Mouse (Mus musculus) CH12.LX (cell line): ENCODE measurements at regions not wholly inside any gene's neighbourhood (a gene's known extent, or its start where the extent isn't known, plus 50 kb on each side); places are given as distances from the start of the nearest gene placed in this dataset.
A peak's percentile ranks its signal among the peaks of the same experiment; 100 is the strongest.

Experiments
- DNase-seq: peaks from one replicate; pipeline ENCODE4 v3.0.0-alpha.2; 2013; ENCODE audit errors: extremely low read depth
- H3K27ac ChIP-seq: 2 replicates; pipeline ENCODE4 v1.5.1; 2012; ENCODE audit warnings: low read depth, mild to moderate bottlenecking, control low read depth, moderate library complexity; ENCODE audit not compliant: insufficient read depth
- H3K27me3 ChIP-seq: replicated peaks from 2 replicates; pipeline ENCODE3; 2012; ENCODE audit warnings: inconsistent platforms
- H3K36me3 ChIP-seq, 2 experiments: replicated peaks in 1 of 2; 2 replicates each; pipeline versions ENCODE3 to v1.6.1; 2012; ENCODE audit warnings: inconsistent platforms in 1 of 2, low read length in 1 of 2, mild to moderate bottlenecking in 1 of 2, mixed read lengths in 1 of 2, moderate library complexity in 1 of 2; ENCODE audit not compliant: control insufficient read depth in 1 of 2, insufficient read depth in 1 of 2
- H3K4me1 ChIP-seq, 2 experiments: 2 replicates each; pipeline ENCODE4 v1.6.1; 2012; ENCODE audit warnings: inconsistent platforms in 1 of 2, moderate library complexity in 1 of 2; ENCODE audit not compliant: insufficient read depth in 2 of 2, control insufficient read depth in 1 of 2
- H3K4me2 ChIP-seq: 2 replicates; pipeline ENCODE4 v1.6.1; 2012; ENCODE audit warnings: low read depth, mild to moderate bottlenecking, control low read depth; ENCODE audit not compliant: poor library complexity, insufficient read depth, severe bottlenecking
- H3K4me3 ChIP-seq, 3 experiments: fragments of 150-350 bp in 1 of 3; sonication (generic) in 1 of 3; replicated peaks in 1 of 3; 2 replicates each; pipeline versions ENCODE3 to v1.5.1; 2011 to 2012; ENCODE audit warnings: low read depth in 2 of 3, low read length in 2 of 3, mild to moderate bottlenecking in 2 of 3, moderate library complexity in 2 of 3, control low read depth in 1 of 3, improper control_type of control experiment in 1 of 3, inconsistent platforms in 1 of 3, mixed read lengths in 1 of 3; ENCODE audit not compliant: poor library complexity in 1 of 3
- H3K79me2 ChIP-seq: replicated peaks from 2 replicates; pipeline ENCODE4 v1.6.1; 2012; ENCODE audit warnings: mild to moderate bottlenecking, moderate library complexity; ENCODE audit not compliant: control insufficient read depth, poor library complexity, insufficient read depth, severe bottlenecking; ENCODE audit errors: extremely low read depth
- H3K9ac ChIP-seq: 2 replicates; pipeline ENCODE4 v1.6.1; 2012; ENCODE audit warnings: low read depth, mild to moderate bottlenecking, control low read depth, moderate library complexity; ENCODE audit not compliant: insufficient read depth
- H3K9me3 ChIP-seq: replicated peaks from 2 replicates; pipeline ENCODE3; 2012; ENCODE audit warnings: low read length, inconsistent platforms, mixed read lengths
- CHD1 ChIP-seq: IDR thresholded peaks from 2 replicates; pipeline ENCODE4 v1.6.1; 2012; ENCODE audit warnings: low read depth, low read length, improper control_type of control experiment, inconsistent platforms
- CTCF ChIP-seq, 2 experiments: IDR thresholded peaks in 1 of 2; conservative IDR thresholded peaks in 1 of 2; 2 replicates each; pipeline ENCODE4 v1.5.1; 2011 to 2012; ENCODE audit warnings: low read depth in 2 of 2, low read length in 2 of 2, improper control_type of control experiment in 1 of 2, inconsistent platforms in 1 of 2, mild to moderate bottlenecking in 1 of 2, moderate library complexity in 1 of 2
- ELF1 ChIP-seq: IDR thresholded peaks from 2 replicates; pipeline ENCODE4 v1.6.1; 2014; ENCODE audit warnings: low read depth, mild to moderate bottlenecking, inconsistent platforms, low read length, improper control_type of control experiment
- EP300 ChIP-seq: IDR thresholded peaks from 2 replicates; pipeline ENCODE4 v1.6.1; 2011; ENCODE audit warnings: low read length, improper control_type of control experiment
- ETS1 ChIP-seq: conservative IDR thresholded peaks from 2 replicates; pipeline ENCODE4 v1.6.1; 2012; ENCODE audit warnings: low read depth, mild to moderate bottlenecking, inconsistent platforms, low read length, improper control_type of control experiment, moderate library complexity
- IRF4 ChIP-seq: IDR thresholded peaks from 2 replicates; pipeline ENCODE4 v1.6.1; 2014; ENCODE audit warnings: low read depth, mild to moderate bottlenecking, inconsistent platforms, low read length, improper control_type of control experiment
- JUN ChIP-seq: IDR thresholded peaks from 2 replicates; pipeline ENCODE4 v1.6.1; 2011; ENCODE audit warnings: low read depth, mild to moderate bottlenecking, low read length, improper control_type of control experiment, moderate library complexity; ENCODE audit not compliant: insufficient read depth
- JUND ChIP-seq: conservative IDR thresholded peaks from 2 replicates; pipeline ENCODE4 v1.6.1; 2011; ENCODE audit warnings: low read depth, low read length, improper control_type of control experiment
- KAT2A ChIP-seq: IDR thresholded peaks from 2 replicates; pipeline ENCODE4 v1.6.1; 2012; ENCODE audit warnings: low read length, improper control_type of control experiment, inconsistent platforms; ENCODE audit not compliant: insufficient replicate concordance
- MAX ChIP-seq: IDR thresholded peaks from 2 replicates; pipeline ENCODE4 v1.6.1; 2011; ENCODE audit warnings: low read length, improper control_type of control experiment
- MEF2A ChIP-seq: IDR thresholded peaks from 2 replicates; pipeline ENCODE4 v1.6.1; 2014; ENCODE audit warnings: low read depth, mild to moderate bottlenecking, inconsistent platforms, low read length, improper control_type of control experiment, borderline replicate concordance
- NELFE ChIP-seq: IDR thresholded peaks from 2 replicates; pipeline ENCODE4 v1.6.1; 2011; ENCODE audit warnings: low read depth, low read length, improper control_type of control experiment
- POLR2A ChIP-seq: IDR thresholded peaks from 2 replicates; pipeline ENCODE4 v1.6.1; 2011; ENCODE audit warnings: low read depth, mild to moderate bottlenecking, improper control_type of control experiment, low read length
- RAD21 ChIP-seq: IDR thresholded peaks from 2 replicates; pipeline ENCODE4 v1.6.1; 2011; ENCODE audit warnings: low read depth, mild to moderate bottlenecking, low read length, improper control_type of control experiment, moderate library complexity
- SIN3A ChIP-seq: IDR thresholded peaks from 2 replicates; pipeline ENCODE4 v1.6.1; 2012; ENCODE audit warnings: low read length, improper control_type of control experiment, inconsistent platforms
- SMC3 ChIP-seq: IDR thresholded peaks from 2 replicates; pipeline ENCODE4 v1.6.1; 2011; ENCODE audit warnings: low read depth, low read length, improper control_type of control experiment
- TBP ChIP-seq: conservative IDR thresholded peaks from 2 replicates; pipeline ENCODE4 v1.6.1; 2011; ENCODE audit warnings: low read depth, low read length, improper control_type of control experiment
- ZKSCAN1 ChIP-seq: IDR thresholded peaks from 2 replicates; pipeline ENCODE4 v1.6.1; 2012; ENCODE audit warnings: low read depth, inconsistent platforms, low read length, improper control_type of control experiment, borderline replicate concordance
- dilution Hi-C: fragments of 300-500 bp; cut with MboI; formaldehyde crosslinking; loops from 2 replicates; pipeline ENCODE4 v1.14.3; 2020; ENCODE audit warnings: low sequenced_read_pairs; ENCODE audit not compliant: extremely low pct_unique_long_range_greater_than_20kb, extremely low pct_ligation_motif_present
- in situ Hi-C: fragments of 300-500 bp; cut with MboI; formaldehyde crosslinking; loops from 3 replicates; pipeline ENCODE4 v1.14.3; 2019; ENCODE audit warnings: low sequenced_read_pairs, low pct_ligation_motif_present, low pct_unique_long_range_greater_than_20kb, mixed read lengths

GRCm38 (mm10) chr10:85291733-85292476 lies 94.7 kb upstream of the Btbd11 start:
- no peak overlapping the region for H3K27ac ChIP-seq
- peaks cover 16 to 49% of the 10 kb centered on the region in 2 experiments for H3K4me1 ChIP-seq
- no peaks in the 10 kb centered on the region for H3K36me3 ChIP-seq
- no peaks in the 10 kb centered on the region for H3K79me2 ChIP-seq
- no peak for DNase-seq
- no peak overlapping the region for H3K4me3 ChIP-seq
- TF ChIP-seq CTCF (conservative IDR thresholded peaks at IDR 0.05 in 1 of 2, IDR thresholded peaks at IDR 0.05 in 1 of 2; ENCODE audit: low read depth in 2 of 2, low read length in 2 of 2) (no peak), POLR2A (no peak), ZKSCAN1 (no peak), MEF2A (no peak), JUND (no peak), ETS1 (no peak)
- in situ Hi-C loops (loop anchor here (10.0 kb wide), 1 partner anchor 93 kb away; the partner anchor contains the start of gene Btbd11), dilution Hi-C loops (no loop called here)
- no peaks in the 10 kb centered on the region for H3K27me3 ChIP-seq
- H3K9ac ChIP-seq: no peak overlapping the region
- no peak overlapping the region for H3K4me2 ChIP-seq
- peaks cover 5% of the 10 kb centered on the region for H3K9me3 ChIP-seq

- no peak overlapping the region for H3K4me3 ChIP-seq
- peaks cover 17 to 55% of the 10 kb centered on the region in 2 experiments for H3K4me1 ChIP-seq
- H3K27me3 ChIP-seq: no peaks in the 10 kb centered on the region
- no peaks in the 10 kb centered on the region for H3K79me2 ChIP-seq
- DNase-seq: no peak
- no peak overlapping the region for H3K27ac ChIP-seq
- TF ChIP-seq JUN (no peak), CTCF (conservative IDR thresholded peaks at IDR 0.05 in 1 of 2, IDR thresholded peaks at IDR 0.05 in 1 of 2; ENCODE audit: low read depth in 2 of 2, low read length in 2 of 2) (no peak), RAD21 (no peak), CHD1 (no peak), TBP (no peak)
- peaks cover 5% of the 10 kb centered on the region for H3K9me3 ChIP-seq
- H3K36me3 ChIP-seq: no peaks in the 10 kb centered on the region
- in situ Hi-C loops (loop anchor here (10.0 kb wide), 1 partner anchor 92 kb away; the partner anchor contains the start of gene Btbd11), dilution Hi-C loops (no loop called here)
- no peak overlapping the region for H3K9ac ChIP-seq
- no peak overlapping the region for H3K4me2 ChIP-seq
Measured at GRCm38 (mm10) chr10:85292477-85292855, 94.1 kb upstream of the Btbd11 start.

- Histone ChIP-seq H3K4me2 (no peak overlapping the region), H3K9ac (no peak overlapping the region), H3K27me3 (no peaks in the 10 kb centered on the region), H3K27ac (no peak overlapping the region), H3K4me3 (no peak overlapping the region), H3K4me1 (peaks cover 19 to 62% of the 10 kb centered on the region in 2 experiments), H3K9me3 (peaks cover 5% of the 10 kb centered on the region), H3K36me3 (no peaks in the 10 kb centered on the region), H3K79me2 (no peaks in the 10 kb centered on the region)
- in situ Hi-C loops (loop anchor here (10.0 kb wide), 1 partner anchor 92 kb away; the partner anchor contains the start of gene Btbd11), dilution Hi-C loops (no loop called here)
- DNase-seq: peak; percentile 73
- no peak for TF ChIP-seq SMC3
- TF ChIP-seq MAX: no peak
- TF ChIP-seq NELFE: no peak
- TF ChIP-seq KAT2A: no peak
- no peak for TF ChIP-seq SIN3A
- TF ChIP-seq IRF4: no peak
- TF ChIP-seq EP300: no peak
- TF ChIP-seq ZKSCAN1: no peak
- no peak for TF ChIP-seq ETS1
- no peak for TF ChIP-seq ELF1
Measured at GRCm38 (mm10) chr10:85293071-85293783, 93.4 kb upstream of the Btbd11 start.
